11 mouse cellular contexts compared by ENCODE assay signal in genomic region chr4:123225718-123226403, GRCm38 (mm10). TPM values are rescaled to one million over a fixed set of nuclear protein-coding genes. Genes with fewer than 3 reads are reported as not detected.
A peak's percentile ranks its signal among the peaks of the same experiment; 100 is the strongest.
DNase-seq lines count a peak whose midpoint lies in the region; ATAC-seq and TF ChIP-seq lines count a peak whose summit lies in the region.
"Had no signal": no experiment of that assay in that cellular context is flagged by ENCODE, and none has a peak within 500 bp of the region (broad histone marks: within the 10 kb centered on the region; RNA-seq: fewer than 3 reads in every experiment).

No protein-coding gene starts in this region.

- no peaks in the 10 kb centered on the region for H3K27me3 ChIP-seq in heart, postnatal 0 days (ENCODE audit: control insufficient read depth, insufficient read depth, low read length)
- peaks cover 2% of the 10 kb centered on the region; the same call in 1 of the 2 replicates for H3K27me3 ChIP-seq in hindbrain, embryonic 12.5 days

- no peak overlapping the region for H3K27ac ChIP-seq in heart, postnatal 0 days (ENCODE audit: low read depth)
- H3K27ac ChIP-seq in hindbrain, embryonic 12.5 days: no peak overlapping the region

- no peaks in the 10 kb centered on the region for H3K9me3 ChIP-seq in heart, postnatal 0 days (replicated peaks; ENCODE audit: control insufficient read depth, low read length)
- H3K9me3 ChIP-seq in hindbrain, embryonic 12.5 days (replicated peaks): no peaks in the 10 kb centered on the region

- peak; percentile 37 for ATAC-seq in heart, postnatal 0 days (ENCODE audit: insufficient read depth, low read depth)
- ATAC-seq in hindbrain, embryonic 12.5 days (ENCODE audit: low FRiP score): no peak
- ATAC-seq: Patski had no signal

- H3K36me3 ChIP-seq in heart, postnatal 0 days (replicated peaks; ENCODE audit: control insufficient read depth, insufficient read depth, low read length): no peaks in the 10 kb centered on the region
- H3K36me3 ChIP-seq in hindbrain, embryonic 12.5 days: no peaks in the 10 kb centered on the region

- DNase-seq in kidney, postnatal 4 days: peak; percentile 51 to 67
- DNase-seq in kidney, adult 11 months: no peak
- peak; percentile 70 for DNase-seq in gastrocnemius, adult 18-20 months (ENCODE audit: low spot score)
- DNase-seq in heart, postnatal 0 days (ENCODE audit: low spot score): no peak
- DNase-seq in mesoderm, embryonic 11.5 days (ENCODE audit: low read depth, low spot score): peak; percentile 56
- DNase-seq in cerebellum, adult 11 months: no peak
- no peak for DNase-seq in left cerebral cortex, postnatal 36 days (ENCODE audit: low spot score in 2 of 2)
- DNase-seq: layer of hippocampus, postnatal 36 days had no signal

- no peak overlapping the region for H3K4me3 ChIP-seq in heart, postnatal 0 days (ENCODE audit: low read depth, low read length)
- no peak overlapping the region for H3K4me3 ChIP-seq in hindbrain, embryonic 12.5 days

- H3K9ac ChIP-seq in heart, postnatal 0 days (replicated peaks; ENCODE audit: low read depth, low read length): no peak overlapping the region
- H3K9ac ChIP-seq in hindbrain, embryonic 12.5 days: no peak overlapping the region

- no peak for TF ChIP-seq CTCF in heart, postnatal 0 days (IDR thresholded peaks at IDR 0.05; ENCODE audit: low read depth)

- 34% methylated on average over 10 of the region's 10 CpGs for WGBS in heart, postnatal 0 days
- WGBS in hindbrain, embryonic 12.5 days: 57% methylated on average over 10 of the region's 10 CpGs

- intact Hi-C loops in left cerebral cortex, postnatal 36 days (cut with DNase I): no loop called here

- peaks cover 17% of the 10 kb centered on the region for H3K4me1 ChIP-seq in heart, postnatal 0 days (ENCODE audit: control insufficient read depth, insufficient read depth)
- H3K4me1 ChIP-seq in hindbrain, embryonic 12.5 days: peaks cover 13% of the 10 kb centered on the region

- H3K4me2 ChIP-seq in heart, postnatal 0 days (ENCODE audit: low read depth, low read length): no peak overlapping the region
- H3K4me2 ChIP-seq in hindbrain, embryonic 12.5 days (replicated peaks): no peak overlapping the region

- no peak for TF ChIP-seq EP300 in heart, postnatal 0 days (IDR thresholded peaks at IDR 0.05; ENCODE audit: low read depth)

RNA-seq across cellular contexts. Expression of gene Heyl, which starts 7.5 kb away (rescaled TPM):
- 1 to 10 TPM; 2.8 to 5.2 TPM for total RNA-seq in gastrocnemius, adult 18-20 months (2021)
- total RNA-seq in heart, postnatal 0 days (2014; rRNA removed; ENCODE audit: low replicate concordance): 9.0 and 12.3 TPM in 2 replicates
- polyA plus RNA-seq in heart, postnatal 0 days (2015; fragmentation: Nextera tagmentation; extraction: Ambion mirVana): 8.9 and 9.0 TPM in 2 replicates
- polyA plus RNA-seq in hindbrain, embryonic 12.5 days (2016; fragmentation: Nextera tagmentation; extraction: Ambion mirVana): 8.6 and 10.1 TPM in 2 replicates
- total RNA-seq in left cerebral cortex, postnatal 36 days (2021): 1 to 10 TPM; 4.4 TPM
- polyA plus RNA-seq: Patski had no signal

RNA-seq across cellular contexts. Expression of gene Nt5c1a, which starts 24.6 kb away (rescaled TPM):
- total RNA-seq in gastrocnemius, adult 18-20 months (2021): 10 to 100 TPM; 41.3 to 43.9 TPM
- 3.4 and 14.6 TPM in 2 replicates for total RNA-seq in heart, postnatal 0 days (2014; rRNA removed; ENCODE audit: low replicate concordance)
- polyA plus RNA-seq in heart, postnatal 0 days (2015; fragmentation: Nextera tagmentation; extraction: Ambion mirVana): 1.7 and 2.4 TPM in 2 replicates
- polyA plus RNA-seq in hindbrain, embryonic 12.5 days (2016; fragmentation: Nextera tagmentation; extraction: Ambion mirVana): not detected in 2 replicates
- total RNA-seq in left cerebral cortex, postnatal 36 days (2021): 10 to 100 TPM in 1 of 2 experiments, 1 to 10 TPM in 1; 8.9 to 10.0 TPM
- polyA plus RNA-seq: Patski had no signal

RNA-seq across cellular contexts. Expression of gene Pabpc4, which starts 36.3 kb away (rescaled TPM):
- total RNA-seq in gastrocnemius, adult 18-20 months (2021): 100 to 1,000 TPM; 307 to 316 TPM
- 350 and 355 TPM in 2 replicates for total RNA-seq in heart, postnatal 0 days (2014; rRNA removed; ENCODE audit: low replicate concordance)
- 54.6 and 55.3 TPM in 2 replicates for polyA plus RNA-seq in heart, postnatal 0 days (2015; fragmentation: Nextera tagmentation; extraction: Ambion mirVana)
- polyA plus RNA-seq in hindbrain, embryonic 12.5 days (2016; fragmentation: Nextera tagmentation; extraction: Ambion mirVana): 36.1 and 36.4 TPM in 2 replicates
- 10 to 100 TPM; 38.7 to 41.9 TPM for total RNA-seq in left cerebral cortex, postnatal 36 days (2021)

RNA-seq across cellular contexts. Expression of gene Hpcal4, which starts 42.8 kb away (rescaled TPM):
- not detected for total RNA-seq in gastrocnemius, adult 18-20 months (2021)
- 0.57 and 1.5 TPM in 2 replicates for total RNA-seq in heart, postnatal 0 days (2014; rRNA removed; ENCODE audit: low replicate concordance)
- polyA plus RNA-seq in heart, postnatal 0 days (2015; fragmentation: Nextera tagmentation; extraction: Ambion mirVana): 0.40 and 0.41 TPM in 2 replicates
- polyA plus RNA-seq in hindbrain, embryonic 12.5 days (2016; fragmentation: Nextera tagmentation; extraction: Ambion mirVana): 2.7 and 3.7 TPM in 2 replicates
- total RNA-seq in left cerebral cortex, postnatal 36 days (2021): 100 to 1,000 TPM; 549 to 564 TPM
- total RNA-seq: gastrocnemius, postnatal 36 days had no signal
- polyA plus RNA-seq: Patski had no signal

Comparison
In these comparisons a context has a peak if more than half of its experiments do, and no peak if none do; other contexts are left out.
1. DNase-seq: peak in kidney, postnatal 4 days (2 of 2), gastrocnemius, adult 18-20 months (single experiment) and mesoderm, embryonic 11.5 days (single experiment); none in kidney, adult 11 months (single experiment), heart, postnatal 0 days (single experiment), cerebellum, adult 11 months (single experiment) and left cerebral cortex, postnatal 36 days (0 of 2).